ENCODE assay signal across 26 mouse cellular contexts in the genomic region with DNA sequence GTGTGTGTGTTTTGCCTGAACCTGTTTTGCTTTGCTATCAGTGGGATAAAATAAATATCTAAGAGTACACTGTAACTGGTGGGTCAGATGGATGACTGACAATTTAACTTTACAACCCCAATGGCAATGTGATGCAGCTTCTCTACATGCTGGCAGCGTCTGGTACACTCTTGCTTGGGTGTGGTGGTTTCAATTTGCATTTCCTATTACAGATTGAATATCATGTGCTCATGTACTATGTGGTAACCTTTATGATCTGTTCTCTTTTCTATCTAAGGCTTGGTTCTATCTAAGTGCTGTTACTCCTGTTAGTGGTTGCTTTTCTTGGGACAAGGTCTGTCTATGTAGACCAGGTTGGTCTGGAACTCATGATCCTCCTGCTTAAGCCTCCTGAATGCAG.
"Had no signal": no experiment of that assay in that cellular context is flagged by ENCODE, and none has a peak within 500 bp of the region (broad histone marks: within the 10 kb centered on the region; RNA-seq: fewer than 3 reads in every experiment).

No protein-coding gene starts in this region.

- H3K36me3 ChIP-seq: heart, embryonic 15.5 days; hindbrain, embryonic 15.5 days; limb, embryonic 10.5 days; limb, embryonic 12.5 days; liver, embryonic 13.5 days; liver, embryonic 15.5 days had no signal

- H3K9ac ChIP-seq: heart, embryonic 13.5 days; heart, embryonic 15.5 days; hindbrain, embryonic 13.5 days; hindbrain, embryonic 15.5 days; limb, embryonic 12.5 days; liver, embryonic 13.5 days; liver, embryonic 15.5 days had no signal

- H3K4me1 ChIP-seq: heart, embryonic 13.5 days; heart, embryonic 15.5 days; hindbrain, embryonic 13.5 days; hindbrain, embryonic 15.5 days; limb, embryonic 10.5 days; limb, embryonic 12.5 days; liver, embryonic 13.5 days; liver, embryonic 15.5 days had no signal

- H3K4me2 ChIP-seq: heart, embryonic 11.5 days; heart, embryonic 13.5 days; heart, embryonic 15.5 days; hindbrain, embryonic 13.5 days; hindbrain, embryonic 15.5 days; limb, embryonic 12.5 days; liver, embryonic 11.5 days; liver, embryonic 13.5 days; liver, embryonic 15.5 days had no signal

- H3K27me3 ChIP-seq: heart, embryonic 13.5 days; heart, embryonic 15.5 days; hindbrain, embryonic 13.5 days; hindbrain, embryonic 15.5 days; limb, embryonic 12.5 days; liver, embryonic 13.5 days; liver, embryonic 15.5 days had no signal

- DNase-seq: gastrocnemius, postnatal 14 days; gastrocnemius, postnatal 36 days; heart, adult 11 months; heart, adult 2 months; heart, postnatal 14 days; heart, postnatal 36 days; kidney, adult 18-20 months; kidney, adult 8-10 months; kidney, postnatal 10 days; kidney, postnatal 25 days; kidney, postnatal 4 days; liver; liver, embryonic 13.5 days had no signal

- ATAC-seq: hindbrain, postnatal 0 days; intestine, embryonic 16.5 days had no signal

- H3K4me3 ChIP-seq: heart, adult 2 months; heart, embryonic 13.5 days; heart, embryonic 15.5 days; hindbrain, embryonic 13.5 days; hindbrain, embryonic 15.5 days; layer of hippocampus, adult 2 months; left cerebral cortex, adult 2 months; limb, embryonic 10.5 days; limb, embryonic 12.5 days; liver, embryonic 13.5 days; liver, embryonic 15.5 days had no signal

- H3K27ac ChIP-seq: heart, adult 2 months; heart, embryonic 13.5 days; heart, embryonic 15.5 days; hindbrain, embryonic 13.5 days; hindbrain, embryonic 15.5 days; hindbrain, postnatal 0 days; layer of hippocampus, adult 2 months; left cerebral cortex, adult 2 months; limb, embryonic 10.5 days; limb, embryonic 12.5 days; liver, embryonic 13.5 days; liver, embryonic 15.5 days had no signal

- H3K9me3 ChIP-seq: heart, embryonic 13.5 days; heart, embryonic 15.5 days; hindbrain, embryonic 13.5 days; hindbrain, embryonic 15.5 days; limb, embryonic 10.5 days; limb, embryonic 12.5 days; liver, embryonic 13.5 days; liver, embryonic 15.5 days had no signal
